Mouse (Mus musculus) frontal cortex, postnatal 14 days (tissue): Measurements from ENCODE around the gene Sergef.

Experiments
- DNase-seq, 2 experiments: peaks; one replicate each; pipeline ENCODE4 v3.0.0; 2022; ENCODE audit warnings: low spot score in 2 of 2

Gene Sergef

DNA sequence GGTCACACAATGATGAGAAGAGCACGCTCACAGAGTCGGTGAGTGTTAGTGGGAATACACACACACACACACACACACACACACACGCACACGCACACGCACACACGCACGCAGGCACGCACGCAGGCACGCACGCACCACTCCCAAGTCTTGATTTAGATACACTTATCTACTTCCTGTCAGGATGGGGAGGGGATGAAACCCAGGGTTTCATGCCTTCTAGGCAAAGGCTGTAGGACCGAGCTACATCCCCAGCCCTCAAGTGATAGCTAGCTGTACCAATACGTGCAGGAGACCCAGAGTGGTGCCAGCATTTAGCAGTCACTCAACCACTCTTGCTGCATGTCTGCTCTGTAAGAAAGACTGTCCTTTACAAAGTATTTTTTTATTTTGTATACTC lies 137.0 kb downstream of the Sergef start:
- no peak for DNase-seq

- no peak for DNase-seq
Measured at GRCm38 (mm10) chr7:46501458-46501857, 138.1 kb downstream of the Sergef start.

- no peak for DNase-seq
Measured at GRCm38 (mm10) chr7:46499561-46499960, 140.0 kb downstream of the Sergef start.

DNA sequence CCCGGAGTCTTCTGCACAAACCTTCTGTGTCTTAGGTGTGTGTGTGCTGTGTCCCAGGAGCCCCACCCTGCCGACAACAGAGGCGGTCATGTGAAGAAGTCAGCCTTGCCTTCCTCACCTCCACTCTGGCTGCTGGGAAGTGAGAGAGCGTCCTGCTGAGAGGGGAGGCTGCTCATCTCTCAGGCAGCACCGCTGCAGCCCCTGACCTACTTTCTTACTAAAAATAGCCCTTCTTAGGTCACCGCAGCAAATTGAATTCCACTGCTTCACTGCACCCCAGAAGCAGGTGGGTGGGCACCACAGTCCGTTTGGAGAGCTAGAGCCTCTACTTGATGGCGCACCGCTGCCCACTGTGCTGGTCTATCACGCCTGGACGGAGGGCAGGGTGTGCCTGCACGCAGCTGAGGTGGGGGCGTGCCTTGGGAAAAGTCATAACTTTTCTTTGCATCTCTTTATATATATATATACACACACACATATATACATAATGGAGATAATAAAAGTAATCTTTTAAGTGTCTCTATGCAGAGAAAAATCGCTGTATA lies 147.4 kb downstream of the Sergef start:
- DNase-seq = no peak

DNA sequence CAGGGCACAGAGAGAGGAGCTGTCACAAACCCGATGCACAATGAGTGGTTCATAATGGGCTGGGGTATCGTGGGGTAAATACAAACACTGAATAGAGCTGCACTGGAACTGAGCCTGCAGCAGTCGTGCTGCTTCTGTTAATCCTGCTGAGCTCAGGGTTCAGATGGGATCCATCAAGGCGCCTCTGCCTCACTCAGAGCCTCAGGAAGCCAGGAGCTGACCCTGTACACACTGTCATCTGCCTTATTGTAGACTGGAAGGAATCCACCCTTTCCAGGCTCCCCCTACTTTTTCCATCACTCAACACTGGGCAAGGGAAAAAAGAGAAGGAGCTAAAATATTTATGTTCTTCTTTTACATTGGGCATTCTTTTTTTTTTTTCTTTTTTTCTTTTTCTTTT lies 152.3 kb downstream of the Sergef start:
- DNase-seq = no peak

- DNase-seq = no peak
Measured at GRCm38 (mm10) chr7:46486761-46487160, 152.8 kb downstream of the Sergef start.

GRCm38 (mm10) chr7:46484223-46484622 lies 155.4 kb downstream of the Sergef start:
- no peak for DNase-seq

DNA sequence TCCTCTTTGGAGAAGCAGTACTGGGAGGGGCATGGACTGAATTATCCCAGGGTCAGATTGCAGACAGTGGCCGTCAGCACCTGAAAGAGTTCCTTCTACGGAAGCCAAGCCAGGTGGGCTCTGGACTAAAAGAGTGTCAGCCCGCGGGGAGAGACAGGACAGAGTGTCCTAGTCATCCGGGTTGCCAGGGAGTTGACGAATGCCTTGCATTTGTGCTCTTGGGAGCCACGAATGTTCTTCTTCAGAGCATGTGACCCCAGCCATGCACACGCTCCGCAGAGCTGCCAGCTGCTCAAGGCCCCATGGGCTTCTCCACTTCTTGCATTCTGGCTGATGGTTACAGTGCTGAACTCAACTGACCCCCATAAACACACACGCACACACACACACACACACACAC lies 156.6 kb downstream of the Sergef start:
- DNase-seq = no peak

DNA sequence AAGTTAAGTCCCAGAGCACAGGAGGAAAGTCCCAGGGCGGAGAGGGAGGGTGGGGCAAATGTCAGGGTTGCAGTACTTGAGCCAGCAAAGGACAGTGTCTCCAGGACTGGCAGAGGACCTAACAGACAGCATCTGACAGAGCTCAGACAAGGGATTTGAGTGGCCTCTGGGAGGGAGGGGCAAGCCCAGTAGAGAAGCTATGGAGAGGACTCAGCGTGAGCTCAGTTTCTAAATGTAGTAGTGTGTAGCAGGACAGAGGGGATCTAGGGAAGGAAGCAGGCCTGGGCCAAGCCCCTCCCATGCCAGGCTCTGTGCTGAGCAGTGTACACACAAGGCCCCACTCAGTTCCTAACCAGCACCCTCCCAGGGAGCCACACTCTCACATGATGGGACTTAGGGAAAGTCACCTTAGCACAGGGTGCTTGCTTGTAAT lies 157.5 kb downstream of the Sergef start:
- DNase-seq = no peak

DNA sequence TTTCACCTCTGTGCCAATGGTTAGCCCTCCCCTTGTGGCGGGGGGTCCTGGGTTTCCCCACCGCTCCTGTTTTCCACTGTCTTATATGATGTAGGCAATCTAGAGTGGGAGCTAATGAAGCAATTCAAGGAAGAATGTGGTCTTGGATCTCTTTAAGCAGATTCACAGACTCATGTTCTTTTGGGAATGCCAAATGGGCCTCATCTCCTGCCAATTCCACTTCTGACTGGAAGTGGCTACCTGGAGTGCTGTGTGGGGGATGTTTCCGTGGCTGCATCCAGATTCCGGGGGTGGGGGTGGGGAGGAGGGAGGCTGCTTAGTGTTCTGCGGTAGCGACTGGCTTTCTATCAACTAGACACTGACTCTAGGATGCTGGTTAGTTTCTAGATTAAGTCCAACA lies 159.8 kb downstream of the Sergef start:
- no peak for DNase-seq

DNA sequence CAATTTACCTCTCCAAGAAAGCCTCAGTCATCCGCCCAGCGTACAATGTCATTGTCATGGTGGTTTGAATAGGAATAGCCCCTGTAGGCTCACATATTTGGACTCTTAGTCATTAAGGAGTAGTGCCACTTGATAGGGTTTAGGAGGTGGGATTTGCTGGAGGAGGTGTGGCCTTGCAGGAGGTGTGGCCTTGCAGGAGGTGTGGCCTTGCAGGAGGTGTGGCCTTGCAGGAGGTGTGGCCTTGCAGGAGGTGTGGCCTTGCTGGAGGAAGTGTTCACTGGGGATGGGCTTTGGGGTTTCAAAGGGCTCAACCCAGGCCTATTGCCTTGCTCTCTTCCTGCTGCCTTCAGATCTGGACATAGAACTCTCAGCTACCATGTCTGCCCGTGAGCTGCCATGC lies 162.2 kb downstream of the Sergef start:
- no peak for DNase-seq

GRCm38 (mm10) chr7:46475464-46475863 lies 164.1 kb downstream of the Sergef start:
- DNase-seq = no peak

DNA sequence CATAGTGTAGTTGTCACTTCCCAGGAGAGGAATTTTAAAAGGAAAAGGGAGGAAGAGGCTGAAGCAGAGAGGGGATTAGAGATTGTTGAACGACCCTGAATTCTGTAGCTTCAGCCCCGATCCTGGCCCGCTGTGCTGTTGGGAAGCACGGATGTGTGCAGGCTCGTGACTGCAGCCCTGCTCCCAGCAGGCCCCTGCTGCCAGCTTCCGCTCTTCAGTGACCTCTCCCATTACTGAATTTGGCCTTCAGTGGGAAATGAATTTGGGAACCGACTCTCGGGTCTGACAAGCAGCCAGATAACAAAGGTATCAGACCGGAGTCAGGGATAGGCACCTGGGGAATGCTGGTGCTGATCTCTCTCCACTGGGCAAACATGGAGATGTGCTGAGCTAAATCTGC lies 166.5 kb downstream of the Sergef start:
- DNase-seq = no peak

DNA sequence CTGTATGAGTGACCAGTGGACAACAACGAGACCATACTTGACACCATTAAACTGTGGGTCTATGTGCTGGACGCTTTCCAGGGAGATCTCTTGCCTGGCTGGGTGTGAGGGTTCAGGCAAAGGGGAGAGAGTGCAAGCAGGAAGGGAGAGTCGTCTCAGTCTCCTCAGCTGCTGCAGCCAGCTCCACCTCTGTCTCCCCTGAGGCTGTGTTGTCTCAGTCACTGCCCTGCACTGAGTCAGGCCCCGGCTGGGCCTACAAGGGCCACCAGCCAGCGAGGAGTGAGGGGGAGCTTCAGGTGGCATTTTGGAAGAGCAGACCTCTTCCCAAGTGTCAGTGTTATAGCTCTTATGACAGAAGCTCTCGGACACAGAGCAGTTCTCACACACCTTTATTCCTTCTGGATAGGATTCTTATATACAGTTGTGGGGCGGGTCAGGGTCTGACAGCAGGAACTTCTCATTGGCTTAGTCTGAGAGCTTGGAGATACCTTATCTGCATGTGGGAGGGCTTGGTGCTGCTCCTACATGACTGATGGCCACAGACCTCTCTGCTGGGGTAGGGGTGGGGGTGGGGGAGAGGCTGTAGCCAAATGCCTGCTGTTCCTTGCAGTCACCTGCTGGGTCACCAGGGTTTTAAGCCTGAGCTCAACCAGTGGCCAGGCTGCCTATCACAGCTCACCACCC lies 168.4 kb downstream of the Sergef start:
- no peak for DNase-seq

DNA sequence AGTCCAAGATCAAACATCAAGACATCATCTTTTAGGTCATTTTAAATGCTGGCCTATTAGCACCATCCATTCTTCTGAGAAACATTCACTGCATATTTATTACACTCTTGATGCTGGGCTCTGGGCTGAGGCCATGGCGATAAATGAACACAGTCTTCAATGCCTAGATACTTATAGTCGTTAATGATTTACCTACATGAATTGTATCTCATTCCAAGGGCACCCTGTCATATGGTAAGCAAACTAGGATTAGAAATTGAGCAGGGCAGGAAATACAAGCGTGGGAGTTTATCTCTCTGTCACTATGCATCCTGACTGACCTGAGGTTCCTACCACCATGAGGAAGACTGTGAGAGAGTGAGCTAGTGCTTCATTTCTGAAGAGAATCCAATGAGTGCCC lies 170.1 kb downstream of the Sergef start:
- DNase-seq = no peak

- no peak for DNase-seq
Measured at GRCm38 (mm10) chr7:46466422-46466981, 173.1 kb downstream of the Sergef start.

DNA sequence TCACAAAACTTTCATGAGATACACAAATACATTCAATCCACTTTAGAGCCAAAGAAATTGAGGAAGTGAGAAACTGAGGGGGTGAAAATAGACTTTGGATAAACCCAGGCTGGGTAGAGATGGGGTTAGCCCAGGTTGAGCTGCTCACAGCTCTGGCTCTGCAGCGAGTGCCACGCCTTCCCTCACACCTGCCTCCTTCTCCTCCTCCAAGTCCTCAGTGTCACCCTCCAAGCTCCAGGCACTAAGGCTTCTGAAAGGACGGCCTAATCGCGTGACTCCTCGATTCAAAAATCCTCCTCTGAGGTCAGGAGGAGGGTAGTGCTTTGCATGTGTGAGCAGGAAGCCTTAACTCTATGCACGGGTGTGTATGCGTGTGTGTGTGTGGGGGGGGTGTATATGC lies 176.5 kb downstream of the Sergef start:
- DNase-seq = no peak

DNA sequence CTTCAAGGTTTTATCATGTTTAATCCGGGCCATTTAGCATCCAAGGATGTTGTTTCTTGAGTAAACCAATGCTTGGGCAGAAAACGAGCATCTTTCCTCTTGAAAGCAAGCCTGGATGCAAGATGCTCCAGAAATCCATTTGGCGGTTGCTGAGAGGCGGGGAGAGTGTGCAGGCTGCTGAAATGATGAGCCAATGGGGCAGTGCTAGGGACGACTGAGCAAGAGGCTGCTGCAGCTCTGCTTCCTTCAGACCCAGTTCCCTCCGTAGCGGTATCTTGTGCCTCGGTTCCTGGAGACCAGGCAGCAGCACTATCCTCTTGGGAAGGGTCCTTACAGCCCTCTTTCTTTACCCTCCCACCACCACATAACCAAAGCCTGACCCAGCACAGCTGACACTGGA lies 177.3 kb downstream of the Sergef start:
- DNase-seq = no peak

GRCm38 (mm10) chr7:46459605-46460245 lies 179.9 kb downstream of the Sergef start:
- DNase-seq = no peak

DNA sequence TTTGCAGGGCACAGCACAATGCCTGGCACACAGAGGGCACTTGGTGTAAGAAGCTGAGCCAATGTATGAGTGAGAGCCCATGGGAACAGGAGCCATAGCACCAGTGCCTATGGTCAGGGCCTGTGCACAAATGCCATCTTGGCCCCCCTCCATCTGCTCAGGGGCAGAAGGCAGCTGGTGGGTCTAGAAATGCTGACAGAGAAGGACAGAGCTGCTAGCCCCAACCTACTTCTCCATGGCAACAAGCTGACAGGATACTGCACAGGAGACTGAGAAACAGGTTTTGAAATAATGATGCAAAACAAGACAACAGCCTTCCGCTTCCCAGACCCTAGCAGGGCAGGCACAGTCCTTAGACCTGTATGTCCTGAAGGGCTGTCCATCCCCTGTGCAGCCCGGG lies 180.4 kb downstream of the Sergef start:
- no peak for DNase-seq

DNA sequence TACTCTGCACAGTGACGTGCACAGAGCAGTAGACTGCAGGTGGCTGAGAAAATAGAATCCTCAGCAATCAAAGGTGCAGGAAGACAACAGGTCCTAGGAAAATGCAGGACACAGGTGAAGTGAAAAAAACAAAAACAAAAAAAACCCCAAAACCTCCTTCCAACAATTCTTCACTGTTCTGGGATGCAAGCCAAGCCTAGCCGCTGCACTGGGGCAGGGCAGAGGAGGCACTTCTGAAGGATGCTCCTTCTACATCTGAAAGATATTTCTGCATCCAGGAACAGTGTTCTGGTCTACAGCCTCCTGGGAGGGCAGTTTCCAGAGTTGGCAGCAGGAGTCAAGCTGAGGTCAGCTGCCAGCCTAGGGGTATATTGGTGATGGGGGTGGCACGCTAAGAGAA lies 181.7 kb downstream of the Sergef start:
- DNase-seq = no peak

DNA sequence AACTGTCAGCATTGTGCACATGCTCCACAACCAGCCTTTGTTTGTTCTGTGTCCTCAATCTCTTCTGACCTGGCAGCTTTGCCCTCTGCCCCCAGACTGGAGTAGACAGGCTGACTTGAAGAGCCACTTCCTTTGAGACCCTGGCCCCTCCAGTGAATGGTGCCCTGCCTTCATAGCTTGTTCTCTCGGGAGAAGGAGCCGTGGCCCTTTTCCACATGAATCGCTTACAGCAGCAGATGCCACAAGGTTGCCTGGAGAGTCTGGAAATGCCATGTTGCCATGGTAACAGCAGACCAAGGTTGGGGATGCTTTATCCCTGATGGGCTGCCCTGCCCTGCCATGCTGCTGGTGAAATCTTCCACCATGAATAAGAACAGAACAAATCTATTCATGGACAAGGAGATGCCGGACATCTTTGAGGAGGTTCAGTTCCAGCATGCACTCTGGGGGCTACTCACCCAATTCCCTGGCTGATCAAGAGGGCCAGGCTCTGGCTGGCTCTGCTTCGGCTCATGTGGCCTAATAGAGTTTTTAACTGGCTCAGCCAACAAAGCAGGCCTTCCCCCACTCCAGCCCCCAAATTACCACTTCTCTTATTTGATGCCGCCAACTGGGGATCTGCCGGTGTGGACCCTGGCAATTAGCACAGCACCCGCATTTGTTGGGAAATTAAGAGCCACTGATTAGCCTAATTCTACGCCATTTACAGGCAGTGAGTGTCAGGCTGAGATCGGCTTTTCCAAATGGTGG lies 185.5 kb downstream of the Sergef start:
- peak in 1 of 2 experiments; percentile 30 for DNase-seq
